Mouse (Mus musculus): ENCODE data around the gene Ift57. TPM values are rescaled to one million over a fixed set of nuclear protein-coding genes. Genes with fewer than 3 reads are reported as not detected.

Ift57 gene
- polyA plus RNA-seq, 1 experiment, result 0.97 TPM

DNA sequence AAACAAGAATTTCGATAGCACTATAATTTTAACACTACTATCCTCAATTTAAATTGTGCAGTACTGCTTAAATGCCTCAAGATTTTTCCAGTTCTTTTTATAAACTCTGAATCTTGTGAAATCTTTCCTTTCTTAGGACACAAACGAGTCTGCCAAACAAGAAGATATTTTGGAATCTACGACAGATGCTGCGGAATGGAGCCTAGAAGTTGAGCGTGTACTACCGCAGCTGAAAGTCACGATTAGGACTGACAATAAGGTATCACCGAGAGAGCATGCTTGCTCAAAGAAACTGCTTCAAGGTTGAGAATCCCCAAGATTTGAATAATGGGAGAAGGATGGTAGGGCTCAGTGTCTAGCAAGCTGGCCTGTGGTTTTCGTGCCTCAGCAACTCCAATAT lies 37.5 kb downstream of the Ift57 start:
- WGBS, result 89% methylated on average over 9 of the region's 9 CpGs
- no peak for DNase-seq (ENCODE audit: low read depth, low spot score)

DNA sequence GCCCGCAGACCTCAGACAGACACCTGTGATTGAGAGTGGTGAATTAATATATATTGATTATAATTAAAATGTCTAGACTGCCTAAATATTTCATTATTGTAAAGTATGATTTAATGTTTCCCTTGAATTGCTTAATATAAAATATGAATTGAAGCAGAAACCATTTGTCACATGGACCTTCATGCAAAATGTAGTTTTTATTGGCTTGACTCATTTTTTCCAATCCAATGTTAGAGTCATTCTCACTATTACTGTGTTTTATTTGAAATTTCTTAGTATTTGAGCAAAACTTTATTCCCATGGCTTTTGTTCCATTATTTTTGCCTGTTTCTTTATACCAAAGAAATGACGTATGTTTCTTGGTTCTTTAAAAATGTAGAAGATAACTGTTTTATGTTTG lies 48.3 kb downstream of the Ift57 start:
- 90% methylated on average over 2 of the region's 2 CpGs for WGBS
- DNase-seq (ENCODE audit: low read depth, low spot score), result no peak

DNA sequence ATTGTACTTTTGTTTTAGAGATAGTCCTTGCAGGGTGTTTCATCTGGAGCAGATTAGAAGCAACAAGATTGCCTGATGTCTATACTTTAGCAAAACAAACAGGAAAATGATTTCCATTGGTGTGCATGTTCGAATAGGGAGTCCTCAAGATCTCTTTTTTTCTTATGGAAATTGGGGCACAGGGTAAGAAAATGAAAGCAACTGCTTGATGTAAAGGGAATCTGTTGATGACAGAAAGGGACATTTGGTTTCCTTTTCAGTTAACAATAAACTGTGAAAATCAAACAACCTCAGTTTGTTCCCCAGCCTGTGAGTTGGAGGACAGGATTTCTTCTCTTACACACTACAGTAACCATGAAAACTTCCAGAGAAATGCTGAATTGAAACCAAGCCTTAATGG lies 53.9 kb downstream of the Ift57 start:
- DNase-seq (ENCODE audit: low read depth, low spot score), result no peak
- 51% methylated on average over 1 of the region's 1 CpGs for WGBS

DNA sequence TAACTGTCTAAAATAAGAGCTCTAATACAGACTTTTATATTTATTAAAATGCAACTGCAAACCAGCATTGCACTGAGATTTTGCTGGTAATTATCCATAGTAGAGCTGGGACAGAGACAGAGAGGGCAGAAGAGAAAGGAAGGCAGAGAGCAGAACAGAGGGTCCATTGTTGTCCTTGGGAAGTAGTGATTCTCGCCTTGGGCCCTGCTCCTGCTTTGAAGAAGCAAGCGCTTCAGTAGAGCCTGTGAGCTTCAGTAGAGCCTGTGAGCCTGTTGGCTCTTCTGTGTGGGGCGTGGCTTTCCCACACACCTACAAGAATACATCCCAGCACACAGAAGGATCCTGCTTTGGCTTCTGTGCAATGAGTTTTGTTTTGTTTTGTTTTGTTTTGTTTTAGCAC lies 54.3 kb downstream of the Ift57 start:
- WGBS, result 31% methylated on average over 3 of the region's 3 CpGs
- no peak for DNase-seq (ENCODE audit: low read depth, low spot score)

DNA sequence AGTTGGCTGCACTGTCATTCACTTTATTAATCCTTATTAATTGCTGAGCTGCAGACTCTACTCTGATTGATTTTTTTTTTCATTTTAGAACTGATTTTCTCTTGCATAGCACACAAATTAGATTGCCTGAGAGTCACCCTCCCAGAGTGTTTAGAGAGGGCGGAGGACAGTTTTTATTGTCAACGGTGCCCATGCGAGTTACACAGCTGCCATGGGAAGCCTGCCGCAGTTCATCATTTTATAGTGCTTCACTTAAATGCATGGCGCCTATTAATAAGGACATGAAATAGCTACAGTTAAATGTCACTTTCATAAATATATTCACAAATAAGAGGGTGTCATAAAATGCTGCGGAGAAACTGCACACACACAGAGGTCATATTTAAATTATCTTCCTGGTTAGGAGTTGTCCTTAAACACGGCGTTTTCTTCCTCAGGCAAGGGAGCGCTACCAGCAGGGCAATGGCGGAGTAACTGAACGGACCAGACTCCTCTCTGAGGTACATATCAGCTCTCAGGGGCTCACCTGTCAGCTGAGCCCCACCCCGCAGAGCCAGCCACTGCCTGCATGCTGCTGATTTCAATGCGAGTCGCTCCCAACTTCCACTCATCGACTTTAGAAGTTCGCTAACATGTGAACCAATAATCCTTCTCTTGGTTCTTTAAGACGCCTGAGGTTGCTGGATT lies 61.6 kb downstream of the Ift57 start:
- no peak for DNase-seq (ENCODE audit: low read depth, low spot score)
- 50% methylated on average over 17 of the region's 17 CpGs for WGBS

DNA sequence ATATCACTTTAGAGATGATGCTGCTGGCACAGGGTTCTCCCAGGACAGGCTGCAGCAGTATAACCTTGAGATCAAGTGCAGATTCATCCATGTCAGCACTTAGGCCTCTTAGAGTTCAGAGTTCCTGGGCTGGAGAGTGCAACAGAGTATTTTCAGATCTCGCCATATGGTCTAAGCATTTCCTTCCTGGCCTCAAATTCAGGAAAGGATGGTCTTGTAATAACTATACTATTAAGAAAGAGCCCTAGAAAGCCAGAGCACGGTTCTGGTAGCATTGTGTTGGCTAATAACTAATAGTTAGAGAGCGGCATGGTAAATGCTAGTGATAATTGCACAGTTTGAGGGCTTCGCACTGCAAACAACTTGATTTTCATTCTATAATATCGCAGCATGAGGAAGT lies 62.9 kb downstream of the Ift57 start:
- no peak for DNase-seq (ENCODE audit: low read depth, low spot score)
- 87% methylated on average over 5 of the region's 5 CpGs for WGBS

DNA sequence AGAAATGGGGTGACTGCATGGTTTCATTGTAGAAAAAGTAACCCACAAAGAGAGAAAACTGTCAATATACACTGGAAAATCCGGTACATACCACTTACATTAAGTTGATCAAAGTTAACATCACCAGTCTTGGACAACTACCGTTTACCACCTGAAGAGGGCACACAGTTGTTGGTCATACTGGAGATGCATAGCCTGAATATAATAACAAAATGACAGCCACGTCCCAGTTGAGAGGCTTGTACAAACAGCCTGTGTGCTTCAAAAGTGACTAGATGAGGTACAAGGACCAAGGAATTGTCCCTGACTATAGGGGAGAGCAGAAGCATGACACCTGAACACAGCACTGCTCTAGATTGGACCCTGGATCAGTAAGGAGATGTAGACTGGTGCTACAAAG lies 67.3 kb downstream of the Ift57 start:
- WGBS, result 35% methylated on average over 3 of the region's 3 CpGs
- DNase-seq (ENCODE audit: low read depth, low spot score), result no peak

DNA sequence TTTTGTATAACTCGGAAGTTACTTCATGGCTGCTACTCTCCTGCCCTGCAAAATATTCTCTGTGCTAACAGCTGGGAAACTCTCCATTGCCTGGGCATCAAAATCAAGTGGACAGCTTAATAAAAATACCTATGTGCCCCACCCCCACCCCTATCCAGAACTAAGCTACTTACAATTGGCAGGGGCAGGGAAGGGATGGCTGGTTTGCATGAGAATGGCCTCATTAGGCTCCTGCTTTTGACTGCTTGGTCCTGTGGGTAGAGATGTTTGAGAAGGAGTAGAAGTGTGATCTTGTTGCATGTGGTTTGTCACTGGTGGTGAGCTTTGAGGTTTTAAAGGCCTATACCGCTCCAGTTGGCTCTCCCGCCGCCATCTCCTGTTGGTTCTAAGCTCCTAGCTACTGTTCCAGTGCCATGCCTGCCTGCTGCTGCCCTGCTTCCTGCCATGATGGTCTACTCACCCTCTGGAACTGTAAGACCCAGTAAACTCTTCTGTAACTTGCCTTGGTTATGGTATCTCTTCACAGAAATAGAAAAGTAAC lies 69.5 kb downstream of the Ift57 start:
- DNase-seq (ENCODE audit: low read depth, low spot score), result no peak
- 94% methylated on average over 4 of the region's 4 CpGs for WGBS

DNA sequence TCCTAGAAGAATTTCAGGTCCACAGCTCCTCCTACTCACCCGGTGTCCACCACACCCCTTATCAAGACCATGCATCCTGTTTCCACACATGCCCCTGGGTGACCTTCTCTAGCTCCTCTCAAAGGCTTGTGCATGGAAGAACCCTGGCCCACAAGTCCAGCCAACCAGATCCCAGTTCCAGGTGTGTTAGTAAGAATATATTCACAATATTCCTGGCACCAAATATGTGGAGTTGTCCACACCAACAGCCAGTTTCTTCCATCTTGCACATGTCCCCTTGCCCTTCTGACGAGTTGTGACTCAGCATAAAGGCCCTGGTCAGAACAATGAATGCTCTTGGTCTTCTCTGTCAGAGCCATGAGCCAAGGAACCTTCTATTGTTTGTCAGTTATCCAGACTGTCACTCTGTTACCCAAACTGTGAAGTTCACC lies 70.8 kb downstream of the Ift57 start:
- 70% methylated on average over 2 of the region's 2 CpGs for WGBS
- no peak for DNase-seq (ENCODE audit: low read depth, low spot score)

DNA sequence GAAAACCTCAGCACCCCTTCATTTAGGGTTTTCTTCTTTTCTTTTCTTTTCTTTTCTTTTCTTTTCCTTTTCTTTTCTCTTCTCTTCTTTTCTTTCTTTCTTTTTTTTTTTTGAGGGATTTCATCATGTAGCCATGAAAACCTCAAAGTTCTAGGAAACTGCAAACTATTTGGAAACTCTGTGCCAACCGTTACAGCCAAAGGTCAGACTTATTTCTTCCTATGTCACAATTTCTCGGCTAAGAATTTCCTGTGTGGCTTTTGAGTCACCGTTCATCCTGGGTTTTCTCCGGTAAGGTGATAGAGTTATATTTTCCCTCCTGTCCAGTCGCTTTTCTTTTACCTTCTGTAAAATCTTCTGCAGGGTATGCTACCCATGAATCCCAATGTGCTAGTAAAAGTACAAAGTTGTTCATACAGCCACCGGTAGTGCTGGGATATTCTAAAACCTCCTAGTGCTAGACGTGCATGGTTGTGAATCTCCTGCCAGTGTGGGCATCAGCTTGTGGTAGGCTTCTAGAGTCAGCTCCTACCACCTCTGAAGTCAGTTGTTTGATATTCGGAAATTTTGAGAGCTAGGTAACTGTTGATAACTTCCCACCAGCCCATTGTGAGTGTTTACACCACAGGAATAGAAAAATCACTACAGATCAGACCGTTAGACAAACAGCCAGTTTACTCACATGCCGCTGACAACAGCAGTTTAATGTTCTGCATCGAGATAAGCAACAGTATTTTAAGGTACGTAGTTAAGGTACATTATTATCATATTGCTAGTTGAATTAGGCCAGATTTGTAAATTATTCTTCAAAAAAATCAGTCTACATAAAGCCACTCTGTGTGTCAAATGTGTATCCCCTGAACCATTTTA lies 71.5 kb downstream of the Ift57 start:
- WGBS, result 85% methylated on average over 12 of the region's 12 CpGs
- no peak for DNase-seq (ENCODE audit: low read depth, low spot score)

DNA sequence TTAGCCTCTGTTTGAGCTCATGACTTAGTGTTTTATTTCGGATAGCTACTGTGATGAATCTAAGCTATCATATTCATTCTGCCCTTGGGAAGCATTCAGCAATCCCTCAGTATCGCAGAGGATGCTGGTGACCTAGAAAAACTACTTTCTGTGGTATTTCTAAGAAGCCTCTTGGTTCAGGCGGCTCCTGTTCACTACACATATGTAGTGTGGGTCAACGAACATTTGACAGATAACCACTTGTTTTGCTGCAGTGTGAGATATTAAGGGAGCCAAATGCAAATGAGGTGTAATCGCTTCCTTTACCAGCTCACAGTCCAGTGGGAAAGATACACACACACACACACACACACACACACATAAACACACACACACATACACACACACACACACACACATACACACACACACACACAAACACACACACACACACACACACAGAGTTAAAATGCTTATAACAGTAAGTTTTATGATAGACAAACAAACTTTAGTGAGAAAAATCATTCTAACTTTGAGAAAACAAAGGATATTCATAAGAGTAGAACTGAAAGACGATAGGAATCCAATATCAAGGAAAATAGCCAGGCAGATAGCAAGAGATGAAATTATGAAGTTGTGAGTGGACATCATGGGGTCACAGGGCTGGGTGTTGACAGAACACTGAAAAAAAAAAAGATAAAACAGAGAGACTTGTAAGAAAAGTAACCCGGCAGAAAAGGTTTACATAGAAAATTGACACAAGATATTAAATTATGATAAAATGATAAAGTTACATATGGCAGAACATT lies 72.8 kb downstream of the Ift57 start:
- no peak for DNase-seq (ENCODE audit: low read depth, low spot score)
- 69% methylated on average over 7 of the region's 7 CpGs for WGBS

DNA sequence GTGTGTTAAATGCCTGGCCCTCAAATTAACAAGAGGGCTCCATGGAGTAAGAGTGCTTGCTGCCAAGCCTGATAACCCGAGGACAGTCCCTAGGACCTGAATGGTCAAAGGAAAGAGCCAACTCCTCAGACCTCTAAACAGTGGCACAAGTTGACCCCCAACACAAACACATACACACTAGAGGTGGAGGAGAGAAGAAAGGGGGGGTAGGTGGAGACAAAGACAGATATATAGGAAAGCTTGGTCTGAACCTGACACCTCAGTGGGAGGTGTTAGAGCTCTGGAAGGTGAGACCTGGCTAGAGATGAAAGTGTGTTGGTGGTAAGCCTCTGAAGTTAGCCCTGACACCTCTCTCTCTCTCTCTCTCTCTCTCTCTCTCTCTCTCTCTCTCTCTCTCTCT lies 73.5 kb downstream of the Ift57 start:
- DNase-seq (ENCODE audit: low read depth, low spot score), result no peak
- WGBS, result 36% methylated on average over 1 of the region's 1 CpGs

DNA sequence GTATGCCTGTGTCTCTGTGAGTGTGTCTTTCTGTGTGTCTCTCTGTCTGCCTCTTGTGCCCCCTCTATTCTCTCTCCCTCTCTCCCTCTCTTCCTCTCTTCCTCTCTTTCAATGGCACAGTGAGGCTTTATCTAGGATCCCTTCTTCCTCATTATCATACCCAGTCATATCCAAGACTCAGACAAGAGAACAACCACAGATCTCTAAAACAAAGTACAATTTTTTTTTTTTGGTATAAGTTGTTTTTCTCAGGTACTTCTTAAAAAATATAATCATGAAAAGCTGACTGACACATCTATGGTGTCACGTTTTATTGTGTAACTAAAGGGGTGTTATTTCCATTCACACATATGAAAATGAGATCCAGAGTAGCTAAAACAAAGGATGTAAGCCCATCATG lies 74.0 kb downstream of the Ift57 start:
- no peak for DNase-seq (ENCODE audit: low read depth, low spot score)
- WGBS, result 64% methylated on average over 1 of the region's 1 CpGs

DNA sequence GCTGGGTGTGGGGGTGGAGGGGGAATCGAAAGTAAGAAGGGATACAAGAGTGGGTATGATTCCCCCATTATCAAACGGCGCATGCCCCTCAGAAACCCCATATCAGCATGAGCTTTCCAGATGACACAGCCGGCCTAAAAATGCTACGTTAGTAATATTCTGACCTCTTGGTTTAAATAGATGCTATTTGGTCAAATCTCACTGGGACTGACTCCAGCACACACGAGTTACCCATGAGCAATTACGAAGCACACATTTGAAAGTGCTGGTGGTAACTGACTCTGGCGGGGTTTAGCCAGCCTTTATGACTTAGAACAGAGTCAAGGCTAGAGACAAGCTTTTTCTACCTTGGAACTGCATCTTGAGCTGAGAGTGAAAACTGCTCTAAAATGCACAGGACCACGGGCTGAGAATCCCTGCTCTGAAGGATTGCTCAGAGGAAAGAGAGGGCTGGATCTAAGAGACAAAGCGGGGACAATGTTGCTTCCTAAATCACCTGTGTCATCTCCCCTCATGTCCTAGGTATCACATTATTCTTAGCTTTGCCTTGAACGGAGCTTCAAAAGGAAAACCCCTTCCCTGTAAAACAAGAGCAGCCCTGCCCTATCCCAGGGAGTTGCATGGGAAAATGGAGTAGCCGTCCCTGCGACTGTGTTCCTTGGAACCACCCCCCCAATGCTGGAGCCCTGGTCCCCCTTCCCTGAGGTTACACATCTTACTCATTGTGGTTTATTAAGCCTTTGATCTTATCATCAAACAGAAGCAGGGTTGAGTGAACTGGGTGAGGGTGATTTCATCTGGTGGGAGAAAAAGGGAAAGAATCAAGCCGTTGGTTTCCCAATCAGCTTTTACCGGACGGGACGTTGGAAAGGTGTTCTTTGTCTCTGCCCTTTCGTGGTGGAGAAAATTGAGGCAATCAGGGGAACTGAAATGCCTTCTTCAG lies 75.3 kb downstream of the Ift57 start:
- DNase-seq (ENCODE audit: low read depth, low spot score), result no peak
- WGBS, result 76% methylated on average over 18 of the region's 18 CpGs

DNA sequence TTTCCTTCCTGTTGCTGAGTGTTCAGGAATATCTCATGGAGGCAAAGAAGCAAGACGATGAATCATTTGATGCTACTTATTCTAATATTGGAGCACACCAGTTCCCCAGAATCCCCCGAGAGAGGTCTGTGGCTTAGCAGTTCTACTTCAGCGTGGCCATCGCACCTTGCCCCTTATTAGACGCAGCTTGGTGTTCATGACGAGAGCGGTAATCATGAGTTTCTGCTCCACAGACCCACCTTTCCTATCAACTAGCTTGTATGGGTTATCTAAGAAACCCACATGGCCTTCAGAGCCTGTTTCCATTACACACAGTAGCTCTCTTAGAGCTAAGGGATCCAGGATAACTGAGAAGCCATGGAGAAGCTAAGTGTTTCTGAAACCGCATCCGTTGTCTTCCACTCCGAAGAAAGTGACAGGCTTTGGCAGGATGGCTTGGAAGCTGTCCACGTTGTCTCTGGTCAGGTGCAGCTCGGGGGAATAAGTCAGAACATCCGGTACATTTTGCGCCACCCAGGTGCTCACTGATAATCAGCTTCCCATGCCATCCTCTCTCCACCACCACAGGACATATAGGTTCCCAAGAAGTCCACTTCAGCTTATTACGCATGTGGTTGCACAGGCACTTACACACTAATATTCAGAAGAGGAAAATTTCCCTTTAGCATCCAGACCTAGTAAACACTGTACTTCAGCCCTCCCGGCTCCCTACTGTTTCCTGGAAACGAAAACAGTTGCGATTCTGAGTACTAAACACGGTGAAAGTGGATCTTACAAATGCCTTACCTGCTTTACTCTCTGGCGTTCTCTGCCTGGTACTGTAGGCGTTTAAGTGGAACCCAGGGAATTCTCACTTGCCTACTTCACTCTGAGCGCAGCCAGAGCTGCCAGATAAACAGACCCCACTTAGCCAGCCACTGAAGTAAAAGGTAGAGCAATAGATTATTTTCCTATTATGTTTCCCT lies 76.3 kb downstream of the Ift57 start:
- DNase-seq (ENCODE audit: low read depth, low spot score), result no peak
- 80% methylated on average over 22 of the region's 22 CpGs for WGBS

DNA sequence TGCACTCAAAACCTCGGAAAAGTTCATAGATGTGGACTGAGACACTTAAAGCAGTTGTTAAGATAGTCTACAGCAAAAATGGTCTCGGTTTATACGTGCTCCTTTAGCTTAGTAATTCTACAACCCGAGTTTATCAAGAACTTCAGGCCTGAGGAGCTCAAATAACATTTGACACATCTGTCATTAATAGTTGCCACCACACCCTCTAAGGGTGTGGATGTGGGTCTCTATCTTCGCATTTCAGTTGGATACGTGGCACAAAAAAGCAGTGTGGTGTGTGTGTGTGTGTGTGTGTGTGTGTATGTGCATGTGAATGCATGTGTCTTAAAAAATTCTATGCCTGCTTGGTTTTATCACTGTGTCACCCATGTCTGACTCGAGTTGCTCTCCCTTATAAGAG lies 77.9 kb downstream of the Ift57 start:
- no peak for DNase-seq (ENCODE audit: low read depth, low spot score)
- WGBS, result 72% methylated on average over 7 of the region's 7 CpGs

DNA sequence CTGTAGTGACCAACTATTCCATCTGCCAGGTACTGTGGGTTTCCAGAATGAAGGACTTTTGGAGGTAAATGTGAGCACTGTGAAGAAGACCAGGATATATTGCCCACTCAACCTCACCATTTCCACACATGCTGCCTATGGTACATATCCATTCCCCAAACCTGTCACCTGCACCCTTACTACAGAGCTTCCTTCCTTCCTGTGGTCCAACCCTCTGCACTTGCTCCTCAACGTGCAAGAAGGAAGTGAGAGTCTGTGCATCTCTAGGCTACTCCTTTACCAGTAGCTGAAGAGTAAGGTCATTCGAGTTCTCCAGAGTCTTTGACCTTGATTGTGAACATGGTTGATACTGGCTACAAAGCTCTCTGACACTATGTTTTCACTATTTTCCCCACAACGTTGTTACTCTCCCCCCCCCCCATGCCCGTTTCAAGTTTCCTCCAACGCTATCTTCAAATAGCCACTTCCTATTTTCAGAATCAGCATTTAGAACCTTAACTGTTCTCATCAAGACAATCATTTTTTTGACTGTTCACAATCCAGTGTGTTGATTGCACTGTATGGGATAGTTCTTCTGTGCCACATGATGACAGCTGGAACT lies 82.6 kb downstream of the Ift57 start:
- DNase-seq (ENCODE audit: low read depth, low spot score), result no peak
- WGBS, result 78% methylated on average over 5 of the region's 5 CpGs

DNA sequence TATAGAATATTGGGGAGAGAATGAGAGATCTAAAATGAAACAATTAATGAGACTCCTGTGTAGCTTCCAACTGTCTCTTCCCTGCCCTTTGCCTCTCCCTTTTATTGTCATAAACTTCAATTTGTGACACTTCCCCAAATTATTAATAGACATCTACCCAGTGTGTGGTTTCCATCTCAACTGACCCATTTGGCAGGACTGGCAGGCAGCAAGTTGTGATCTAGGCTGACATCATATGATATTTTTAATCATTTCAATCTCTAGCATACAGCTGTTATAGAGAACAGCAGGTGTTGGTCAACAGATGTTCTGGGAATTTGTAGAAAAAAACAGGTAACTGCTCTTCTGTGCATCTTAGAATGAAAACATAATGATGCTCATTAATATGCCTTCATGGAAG lies 84.3 kb downstream of the Ift57 start:
- no peak for DNase-seq (ENCODE audit: low read depth, low spot score)

Measured in large intestine, adult 2 months (tissue).